Mouse (Mus musculus) liver, postnatal 0 days (tissue): ENCODE results near the gene Rhoq.

ENCODE experiments used
- CTCF ChIP-seq: sonication (generic); IDR thresholded peaks from 2 replicates; pipeline ENCODE4 v1.5.1; 2016; ENCODE audit warnings: antibody characterized with exemption, low read depth
- EP300 ChIP-seq: IDR thresholded peaks from 2 replicates; pipeline ENCODE4 v1.6.1; 2016; ENCODE audit warnings: antibody characterized with exemption, low read depth, mild to moderate bottlenecking

DNA sequence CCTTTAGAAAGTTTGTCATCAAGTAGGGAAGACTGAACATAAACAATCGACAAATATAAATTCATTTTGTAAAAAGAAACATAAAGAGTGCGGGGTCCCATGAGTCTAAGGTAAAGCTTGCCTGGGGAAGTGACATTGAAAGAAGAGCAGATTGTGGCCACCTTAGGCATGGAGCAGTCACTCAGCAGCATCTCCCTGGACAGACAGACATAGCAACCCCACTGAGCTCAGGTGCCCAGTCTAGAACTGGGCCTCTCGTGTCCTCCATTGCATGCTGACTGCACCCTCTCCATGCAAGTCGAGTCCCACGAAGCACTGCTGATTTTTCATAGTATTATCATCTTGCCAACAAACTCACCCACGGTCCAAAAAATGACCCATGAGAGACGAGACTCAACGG is 81.9 kb downstream of the Rhoq start:
- TF ChIP-seq CTCF (no peak), EP300 (no peak)
